Mouse (Mus musculus): Measurements from ENCODE around the gene Med12.

DNA sequence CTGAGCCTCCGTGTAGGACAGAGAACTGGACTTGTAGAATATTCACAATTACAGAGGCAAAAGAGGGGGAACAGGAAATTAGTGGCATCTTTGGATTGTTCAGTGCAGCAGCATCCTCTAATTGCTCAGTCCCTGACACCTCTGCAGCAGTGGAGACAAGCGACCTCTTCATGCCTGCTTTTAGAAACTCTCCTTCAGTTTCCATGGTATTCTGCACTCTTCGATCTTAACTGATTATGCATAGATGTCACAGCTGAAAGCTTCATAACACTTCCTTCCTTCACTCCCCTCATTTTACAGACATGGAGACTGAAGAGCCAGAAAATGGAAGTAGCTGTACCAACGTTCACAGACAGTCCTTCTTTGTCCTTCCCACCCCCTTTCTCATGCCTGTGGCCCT lies 72.6 kb downstream of the Med12 start:
- TF ChIP-seq POLR2A (IDR thresholded peaks at IDR 0.05; ENCODE audit: borderline replicate concordance, low read depth, low read length) (no peak), CTCF (IDR thresholded peaks at IDR 0.05; ENCODE audit: low read depth, low read length) (no peak)
